Mouse (Mus musculus): ENCODE measurements at regions not wholly inside any gene's neighbourhood (a gene's known extent, or its start where the extent isn't known, plus 50 kb on each side); places are given as distances from the start of the nearest gene placed in this dataset.

DNA sequence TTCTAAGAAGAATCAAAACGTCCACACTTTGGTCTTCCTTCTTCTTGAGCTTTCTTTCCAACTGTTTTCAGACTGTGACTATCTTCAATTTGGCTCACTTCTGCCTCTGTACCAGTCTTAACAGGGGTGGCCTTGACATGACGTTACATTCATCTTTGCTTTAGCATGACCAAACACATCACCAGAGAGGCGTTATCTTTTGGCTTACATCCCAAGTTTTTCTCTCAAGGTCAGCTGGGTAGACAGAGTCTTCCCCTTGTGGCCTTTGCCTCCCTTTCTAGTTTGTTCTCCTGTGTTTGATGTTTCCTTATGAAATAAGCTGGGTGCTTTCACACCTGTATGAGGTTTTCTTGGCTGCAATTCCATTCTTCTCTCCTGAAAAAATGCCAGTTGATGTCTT lies 180.7 kb upstream of the Sash1 start:
- DNase-seq = no peak

DNA sequence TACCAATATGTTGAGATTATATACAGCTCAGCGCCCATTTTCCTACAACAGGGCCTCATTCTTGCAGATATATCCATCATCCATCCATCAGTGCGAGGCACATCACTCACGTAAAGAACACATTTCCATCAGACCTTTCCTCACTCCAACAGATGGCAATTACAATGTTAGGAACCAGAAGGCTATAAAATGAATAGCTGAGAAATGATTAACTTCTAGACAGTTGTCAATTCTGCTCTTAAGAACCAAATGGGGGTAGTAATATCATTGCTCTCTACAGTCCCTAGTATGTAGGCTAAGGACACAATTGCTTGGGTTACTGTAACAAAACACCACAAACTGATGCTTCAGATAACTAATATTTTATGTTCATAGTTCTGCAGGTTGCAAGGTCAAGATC lies 176.1 kb upstream of the Sash1 start:
- no peak for DNase-seq

- DNase-seq = no peak
These were observed 169.4 kb upstream of the Sash1 start for GRCm38 (mm10) chr10:9055274-9055673.

GRCm38 (mm10) chr10:9053371-9053770 lies 167.5 kb upstream of the Sash1 start:
- DNase-seq = no peak

GRCm38 (mm10) chr10:9047341-9047740 lies 161.5 kb upstream of the Sash1 start:
- no peak for DNase-seq

DNA sequence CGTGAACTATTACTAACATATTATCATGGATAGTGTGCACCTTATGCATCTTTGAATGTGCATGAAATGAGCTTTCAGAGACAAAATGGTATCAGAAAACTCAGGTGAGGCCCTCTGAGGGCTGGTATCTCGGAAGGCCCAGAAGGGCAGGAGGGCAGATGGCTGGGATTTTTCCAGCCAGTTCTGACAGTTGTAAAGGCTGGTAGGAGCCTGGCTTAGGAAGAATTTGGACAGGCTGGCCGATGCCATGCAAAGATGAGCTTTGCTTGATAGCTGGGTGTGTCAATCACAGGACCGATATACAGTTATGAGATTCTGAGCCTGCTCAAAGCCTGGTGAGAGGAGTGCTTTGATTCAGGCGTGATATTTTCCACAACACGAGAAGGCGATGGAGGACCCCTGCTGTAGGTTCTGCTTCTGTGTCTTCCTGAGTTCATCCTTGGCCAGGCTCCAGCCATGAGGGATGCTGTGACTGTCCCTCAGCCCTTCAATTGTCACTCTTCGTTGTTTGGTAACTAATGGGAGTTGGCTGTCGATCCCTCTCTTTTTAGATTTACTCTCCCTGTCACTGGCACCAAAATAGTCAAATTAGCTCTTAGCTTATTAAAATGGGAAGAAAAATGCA lies 159.0 kb upstream of the Sash1 start:
- no peak for DNase-seq

DNA sequence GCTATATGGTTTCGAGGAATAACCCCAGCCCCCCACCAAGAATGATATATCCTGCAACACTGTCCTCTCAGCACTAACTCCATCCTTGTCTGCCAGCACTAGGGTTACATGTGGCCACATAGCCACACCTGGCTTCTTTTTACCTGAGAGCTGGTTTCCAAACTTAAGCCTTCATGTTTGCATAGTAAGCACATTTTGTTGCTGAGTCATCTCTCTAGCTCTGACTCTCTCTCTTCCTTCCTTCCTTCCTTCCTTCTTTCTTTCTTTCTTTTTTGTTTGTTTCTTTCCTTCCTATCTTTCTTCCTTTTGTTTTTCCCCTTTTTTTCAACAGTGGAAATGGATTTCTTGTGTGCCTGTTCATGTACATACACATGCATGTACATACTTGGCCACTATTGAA lies 157.6 kb upstream of the Sash1 start:
- DNase-seq = no peak

- no peak for DNase-seq
These were observed 144.6 kb upstream of the Sash1 start for GRCm38 (mm10) chr10:9030486-9030885.

- DNase-seq = no peak
These were observed 143.6 kb upstream of the Sash1 start for GRCm38 (mm10) chr10:9029506-9029905.

DNA sequence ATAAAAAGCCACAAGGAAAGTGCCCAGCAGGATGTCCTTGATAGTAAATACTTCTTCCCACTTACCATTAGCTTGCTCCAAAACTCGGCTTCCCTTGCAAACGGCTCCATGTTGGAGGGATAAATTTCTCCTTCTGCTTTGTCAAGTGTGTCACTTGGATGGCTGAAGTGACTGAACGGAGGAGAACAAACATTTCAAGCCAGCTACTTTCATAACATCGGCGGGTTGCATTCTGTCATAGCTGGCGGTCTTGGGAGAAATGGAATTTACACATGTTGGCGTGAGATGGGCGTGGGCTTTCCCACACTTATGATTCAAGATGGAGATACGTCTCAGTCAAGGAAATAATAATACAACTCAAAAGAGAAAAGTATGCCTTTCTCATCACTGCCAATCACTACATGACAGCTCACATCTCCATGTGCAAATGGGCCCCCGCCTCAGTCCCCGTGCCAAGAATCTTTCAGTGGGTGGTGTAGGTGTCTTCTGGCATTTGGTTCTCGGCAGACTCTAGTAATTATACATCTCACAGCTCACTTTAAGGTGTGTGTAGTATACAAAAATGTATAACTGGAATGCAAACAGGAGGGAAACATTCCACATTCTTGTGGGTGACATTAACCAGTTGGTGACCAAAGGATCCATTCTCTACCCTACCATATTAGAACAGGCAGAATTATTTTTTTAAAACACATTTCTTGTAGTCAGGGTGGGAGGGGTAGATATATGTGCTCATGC lies 141.4 kb upstream of the Sash1 start:
- no peak for DNase-seq

GRCm38 (mm10) chr10:9014810-9015505 lies 129.1 kb upstream of the Sash1 start:
- no peak for DNase-seq

- no peak for DNase-seq
These were observed 127.7 kb upstream of the Sash1 start for GRCm38 (mm10) chr10:9013549-9013925.

DNA sequence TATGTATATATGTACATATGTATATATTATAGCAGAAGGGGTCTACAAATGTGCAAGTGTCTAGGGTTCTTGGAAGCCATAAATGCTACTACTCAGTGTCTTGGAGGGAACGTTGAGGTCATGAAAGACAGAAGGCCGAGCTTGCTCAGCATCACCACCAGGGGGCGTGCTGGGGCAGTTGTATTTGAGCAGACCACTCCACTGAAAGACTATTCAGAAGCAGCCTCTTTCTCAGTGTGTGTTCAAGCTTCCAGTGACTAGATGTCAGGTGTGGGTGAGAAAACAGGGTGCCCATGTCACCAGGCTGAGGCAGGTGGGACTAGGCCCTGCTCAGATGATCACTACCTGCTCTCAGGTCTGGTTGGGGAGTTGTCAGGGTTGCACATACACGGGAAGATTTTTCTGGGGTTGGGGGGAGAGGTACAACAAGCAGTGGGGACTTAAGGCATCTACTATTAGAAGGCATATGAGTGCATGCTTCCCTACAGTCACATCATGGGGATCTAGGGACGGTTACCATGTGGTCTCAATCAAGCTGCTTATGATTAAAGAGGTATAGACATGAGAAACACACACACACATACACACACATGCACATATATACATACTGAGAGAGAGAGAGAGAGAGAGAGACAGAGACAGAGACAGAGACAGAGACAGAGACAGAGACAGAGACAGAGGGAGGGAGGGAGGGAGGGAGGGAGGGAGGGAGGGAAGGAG lies 127.1 kb upstream of the Sash1 start:
- DNase-seq = peak in 1 of 2 experiments; percentile 3

GRCm38 (mm10) chr10:9011906-9012305 lies 126.0 kb upstream of the Sash1 start:
- DNase-seq = no peak

- no peak for DNase-seq
These were observed 124.3 kb upstream of the Sash1 start for GRCm38 (mm10) chr10:9010191-9010590.

GRCm38 (mm10) chr10:9005140-9005909 lies 119.5 kb upstream of the Sash1 start:
- DNase-seq = no peak

DNA sequence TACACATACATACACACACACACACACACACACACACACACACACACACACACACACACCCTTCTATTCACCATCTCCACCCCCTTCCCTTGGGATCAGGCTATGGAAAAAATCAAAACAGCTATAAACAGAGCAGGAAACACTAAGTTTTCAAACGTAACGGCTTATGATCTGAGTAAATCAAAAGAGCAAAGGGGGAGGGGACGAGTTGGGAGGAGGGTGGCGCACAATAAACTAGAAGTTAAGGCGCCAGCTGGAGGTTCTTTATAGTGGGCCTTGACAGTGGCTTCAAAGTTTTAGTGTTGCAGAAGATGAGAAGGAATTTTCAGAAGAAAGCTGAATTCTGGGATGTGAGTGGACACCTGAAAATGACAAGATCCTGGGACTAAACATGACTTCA lies 116.4 kb upstream of the Sash1 start:
- no peak for DNase-seq

DNA sequence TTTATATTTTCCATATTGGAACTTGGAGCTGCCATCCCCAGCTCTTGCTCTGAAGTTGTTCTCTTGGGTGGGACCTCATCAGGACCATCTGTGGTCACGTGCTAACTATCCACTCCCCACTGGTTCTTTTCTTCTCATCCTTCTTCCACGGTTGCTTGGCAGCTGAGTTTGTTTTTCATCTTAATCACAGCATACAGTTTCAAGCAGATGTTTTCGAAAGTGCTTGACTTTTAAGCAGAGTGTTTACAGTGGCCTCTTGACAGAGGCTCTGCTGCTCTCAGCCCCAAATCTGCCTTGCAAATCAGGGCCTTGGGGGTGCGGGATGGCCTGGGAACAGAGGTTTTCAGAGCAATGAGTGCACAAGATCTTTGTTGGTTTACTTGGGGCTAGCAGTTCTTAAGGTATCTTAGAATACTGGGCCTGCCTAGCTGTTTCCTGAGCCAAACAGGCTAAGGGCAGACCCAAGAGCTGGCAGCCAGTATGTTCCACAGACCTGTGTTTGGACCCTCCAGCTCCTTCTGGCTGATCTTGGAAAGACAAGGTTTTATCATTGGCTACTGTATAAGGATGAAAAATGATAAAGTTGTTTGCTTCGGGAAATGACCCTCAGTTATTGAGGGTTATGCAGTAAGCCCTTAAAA lies 113.0 kb upstream of the Sash1 start:
- no peak for DNase-seq

DNA sequence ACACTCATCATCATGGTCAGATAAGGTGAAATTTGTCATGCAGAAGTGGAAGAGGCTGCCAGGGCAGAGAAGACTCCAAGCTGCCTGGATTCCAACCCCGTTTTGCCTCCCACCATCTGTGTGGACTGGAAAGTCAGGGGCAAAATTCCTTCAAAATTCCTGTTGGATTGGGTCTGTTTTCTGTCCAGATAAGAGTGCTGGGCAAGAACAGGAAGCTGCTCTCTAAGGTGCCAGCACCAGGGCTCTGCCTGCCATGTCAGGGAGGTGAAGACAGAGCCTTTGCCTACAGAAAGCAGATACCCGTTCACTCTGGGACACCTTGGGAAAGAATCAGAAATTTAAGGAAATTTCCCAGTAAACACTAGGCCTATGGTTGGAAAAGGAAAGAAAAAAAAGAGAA lies 112.5 kb upstream of the Sash1 start:
- no peak for DNase-seq

DNA sequence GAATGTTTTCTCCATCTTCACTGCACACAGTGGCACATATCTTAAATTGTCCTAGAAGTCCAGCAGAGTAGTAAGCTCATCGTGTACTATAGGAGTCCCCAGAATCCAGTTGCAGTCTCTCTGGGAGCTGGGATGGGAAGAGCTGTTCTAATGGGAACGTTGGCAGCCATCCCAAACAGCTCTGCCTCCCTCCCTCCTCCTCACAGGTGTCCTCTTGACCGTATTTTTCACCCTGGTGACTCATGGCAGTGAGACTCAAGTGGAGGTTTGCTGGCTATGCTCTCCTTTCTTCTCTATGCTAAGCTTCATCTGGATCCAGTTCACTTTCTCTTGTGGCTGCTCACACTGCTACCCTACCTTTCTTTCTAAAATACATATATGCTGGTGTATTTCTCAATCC lies 109.2 kb upstream of the Sash1 start:
- no peak for DNase-seq

- no peak for DNase-seq
These were observed 100.5 kb upstream of the Sash1 start for GRCm38 (mm10) chr10:8986339-8986738.

- no peak for DNase-seq
These were observed 97.5 kb upstream of the Sash1 start for GRCm38 (mm10) chr10:8983347-8983746.

Measured in thymus, adult 18-20 months (tissue).